Mouse (Mus musculus) erythroid progenitor cell, adult 5-6 weeks (primary cell): ENCODE measurements around the gene Cox8a. TPM values are rescaled to one million over a fixed set of nuclear protein-coding genes. Genes with fewer than 3 reads are reported as not detected.
A peak's percentile ranks its signal among the peaks of the same experiment; 100 is the strongest.

Experiments
- ATAC-seq: replicated peaks from 2 replicates; pipeline ENCODE4 v1.8.0; 2016; ENCODE audit warnings: moderate number of reproducible peaks, mild to moderate bottlenecking, moderate TSS enrichment, inconsistent platforms; ENCODE audit not compliant: poor library complexity, low FRiP score, severe bottlenecking
- total RNA-seq, 2 experiments: library from RNA; stranded (forward) in 1 of 2; stranded (reverse) in 1 of 2; fragments of 150-400 nt in 1 of 2; fragments of 186-747, 209-891 nt in 1 of 2; gene quantifications; 2 replicates each; pipeline versions ENCODE4 v1.2.3 to v1.2.4; 2015 to 2017; ENCODE audit warnings: low replicate concordance in 2 of 2

Gene Cox8a
- total RNA-seq, 2 experiments from 2014 or later: 226 to 241 TPM

DNA sequence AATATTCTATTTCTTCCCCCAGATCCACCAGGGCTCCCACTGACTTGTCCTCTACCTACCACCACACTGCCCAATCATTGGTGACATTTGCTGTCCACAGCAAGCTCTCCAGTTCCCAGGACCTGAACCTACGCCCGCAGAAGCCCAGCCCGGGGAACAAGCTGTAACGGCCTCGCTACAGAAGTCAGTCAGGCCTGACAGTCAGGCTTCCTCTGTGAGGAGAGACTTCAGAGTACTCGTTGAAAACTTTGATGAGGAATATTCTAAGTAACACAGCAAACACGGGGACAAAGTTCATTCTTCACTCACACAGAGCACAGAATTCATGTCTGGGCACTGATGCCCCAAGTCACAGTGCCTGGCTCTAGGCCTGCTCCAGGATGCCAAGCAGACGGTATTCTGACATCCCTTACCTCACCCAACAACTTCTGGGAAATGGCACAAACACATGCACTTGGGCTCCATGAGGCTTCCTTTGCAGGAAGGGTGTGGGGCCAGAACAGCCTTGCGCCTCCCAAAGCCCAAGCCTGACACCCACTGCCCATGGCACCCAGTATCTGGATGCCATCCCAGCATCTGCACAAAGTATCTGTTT, 7.8 kb upstream of the Cox8a start:
- no peak for ATAC-seq

DNA sequence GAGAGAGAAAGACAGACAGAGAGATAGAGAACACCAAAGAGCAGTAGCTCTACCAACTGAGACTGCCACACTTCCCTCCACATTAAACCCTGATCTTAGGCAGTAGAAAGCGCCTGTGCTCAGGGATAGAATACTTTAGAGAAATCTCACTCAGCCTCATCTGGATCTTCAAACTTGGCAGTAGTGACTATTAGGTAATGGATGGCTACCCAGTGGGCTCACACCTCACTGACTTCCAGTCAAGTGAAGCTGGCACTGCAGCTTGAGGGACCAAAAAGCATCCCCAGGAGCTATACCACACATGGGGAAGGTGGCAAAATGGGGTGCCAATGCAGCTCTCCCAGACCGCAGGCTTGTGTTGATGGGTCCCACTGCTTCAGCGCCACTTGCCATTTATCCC, 6.8 kb upstream of the Cox8a start:
- ATAC-seq: no peak

DNA sequence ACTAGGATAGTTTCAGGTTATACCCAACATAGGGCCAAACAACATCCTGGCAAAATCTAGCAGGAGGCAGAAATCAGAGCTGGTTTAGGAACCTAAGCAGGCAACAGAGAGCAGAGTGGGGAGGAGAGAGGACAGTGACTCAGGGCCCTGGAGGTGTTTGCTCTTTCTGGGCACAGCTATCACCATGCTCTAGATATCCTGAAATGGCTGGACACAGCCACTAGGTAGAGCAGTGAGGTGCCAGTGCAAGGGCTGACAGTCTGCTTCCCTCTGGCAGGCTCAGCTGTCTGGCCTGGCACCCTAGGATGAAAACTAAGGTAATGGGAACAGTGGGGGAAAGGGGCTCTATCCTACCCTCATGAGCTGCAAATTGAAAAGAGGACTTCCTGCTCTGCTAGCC, 6.1 kb upstream of the Cox8a start:
- no peak for ATAC-seq

DNA sequence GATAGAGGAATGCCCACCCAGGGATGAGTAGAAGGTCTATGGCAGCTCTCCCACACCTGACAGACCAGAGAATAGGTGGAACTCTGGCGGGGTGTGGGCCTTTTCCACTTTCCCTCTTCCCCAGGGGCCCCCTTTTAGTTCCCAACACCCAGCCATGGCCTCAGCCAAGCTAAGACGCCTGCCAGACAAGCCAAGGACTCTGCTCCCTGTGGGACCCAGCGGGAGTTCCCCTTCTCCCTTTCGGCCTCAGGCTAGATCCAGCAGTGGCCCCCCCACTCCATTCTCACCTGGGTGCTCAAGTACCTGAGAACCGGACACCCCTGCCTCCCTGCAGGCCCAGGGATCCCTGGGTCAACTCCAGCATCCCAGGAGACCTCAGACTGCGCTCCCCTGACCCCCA, 4.8 kb upstream of the Cox8a start:
- ATAC-seq: no peak

DNA sequence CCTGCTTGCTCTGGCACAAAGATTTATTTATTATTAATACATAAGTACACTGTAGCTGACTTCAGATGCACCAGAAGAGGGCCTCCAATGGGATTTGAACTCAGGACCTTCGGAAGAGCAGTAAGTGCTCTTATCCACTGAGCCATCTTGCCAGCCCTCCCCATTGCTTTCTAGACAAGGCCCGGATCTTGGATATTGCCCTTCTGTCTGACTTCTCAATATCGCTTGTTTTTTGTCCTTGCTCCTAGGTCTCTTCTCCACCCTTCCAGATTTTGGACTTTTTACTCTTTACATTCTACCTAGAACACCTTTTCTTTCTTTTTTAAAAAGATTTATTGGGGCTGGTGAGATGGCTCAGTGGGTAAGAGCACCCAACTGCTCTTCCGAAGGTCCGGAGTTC, 1.3 kb upstream of the Cox8a start:
- no peak for ATAC-seq

DNA sequence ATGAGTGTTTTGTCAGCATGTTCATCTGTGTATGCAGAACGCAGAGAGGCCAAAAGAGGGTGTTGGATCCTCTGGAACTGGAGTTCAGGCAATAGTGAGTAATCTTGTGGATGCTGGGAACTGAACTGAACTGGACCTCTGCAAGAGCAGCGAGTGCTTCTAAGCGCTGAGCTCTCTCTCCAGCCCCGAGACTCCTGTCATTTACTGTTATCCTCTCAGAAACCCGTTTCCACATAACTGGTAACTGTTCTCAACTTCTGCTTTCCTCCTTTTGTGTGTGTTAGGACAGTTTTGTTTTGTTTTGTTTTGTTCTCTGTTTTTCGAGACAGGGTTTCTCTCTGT, 481 bp upstream of the Cox8a start:
- peak; percentile 62 for ATAC-seq

DNA sequence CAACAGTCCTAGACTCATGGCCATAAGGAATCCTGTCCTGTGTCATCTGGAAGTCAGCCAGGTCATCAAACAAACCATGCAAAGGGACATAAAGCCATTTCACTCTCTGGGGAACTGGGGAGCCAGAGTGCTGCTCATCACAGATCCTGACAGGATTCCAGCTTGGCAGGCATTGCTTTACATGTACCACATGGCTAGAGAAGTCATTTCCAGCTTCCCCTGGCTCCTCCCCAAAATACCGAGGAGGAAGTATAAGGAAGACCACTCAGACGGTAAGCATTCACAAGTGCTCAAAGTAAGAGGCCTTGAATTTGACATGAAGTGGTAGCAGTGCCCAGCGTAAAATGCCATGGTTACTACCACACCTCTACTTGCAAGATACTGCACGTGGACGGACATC, 2.9 kb downstream of the Cox8a start:
- no peak for ATAC-seq

DNA sequence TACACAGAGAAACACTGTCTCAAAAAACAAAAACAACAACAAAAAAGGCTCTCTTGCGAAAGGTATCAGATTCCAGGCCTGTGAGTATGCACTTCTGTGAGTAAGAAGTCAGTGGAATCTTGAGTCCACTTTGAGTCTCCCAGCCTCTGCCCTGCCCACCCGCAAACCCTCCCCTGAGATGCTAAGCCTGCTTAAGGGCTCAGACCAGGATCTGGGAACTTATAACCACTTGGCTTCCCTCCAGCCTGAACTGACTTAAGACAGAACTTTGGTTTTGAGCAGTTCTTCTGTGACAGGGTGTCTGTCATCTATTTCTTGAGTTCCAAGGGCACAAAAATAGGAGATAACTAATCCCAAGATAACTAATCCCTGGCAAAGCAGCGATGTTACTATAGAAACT, 4.4 kb downstream of the Cox8a start:
- no peak for ATAC-seq

DNA sequence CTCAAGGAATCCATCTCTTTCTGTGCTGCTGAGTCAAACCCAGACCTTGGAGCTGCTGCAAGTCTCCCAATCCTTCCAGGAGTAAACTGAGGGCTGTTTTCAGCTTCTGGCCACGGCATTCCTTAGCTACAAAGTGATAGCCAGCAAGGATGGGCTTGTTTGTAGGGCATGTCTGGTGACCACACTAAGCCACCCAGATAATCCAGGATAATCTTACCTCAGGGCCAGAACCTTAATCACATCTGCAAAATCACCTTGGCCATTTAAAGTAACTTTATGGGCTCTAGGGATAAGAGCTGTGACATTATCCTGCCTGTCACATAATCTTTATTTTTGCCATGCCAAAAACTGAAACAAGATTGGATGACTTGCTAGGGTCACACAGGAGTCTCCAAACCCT, 5.2 kb downstream of the Cox8a start:
- no peak for ATAC-seq

DNA sequence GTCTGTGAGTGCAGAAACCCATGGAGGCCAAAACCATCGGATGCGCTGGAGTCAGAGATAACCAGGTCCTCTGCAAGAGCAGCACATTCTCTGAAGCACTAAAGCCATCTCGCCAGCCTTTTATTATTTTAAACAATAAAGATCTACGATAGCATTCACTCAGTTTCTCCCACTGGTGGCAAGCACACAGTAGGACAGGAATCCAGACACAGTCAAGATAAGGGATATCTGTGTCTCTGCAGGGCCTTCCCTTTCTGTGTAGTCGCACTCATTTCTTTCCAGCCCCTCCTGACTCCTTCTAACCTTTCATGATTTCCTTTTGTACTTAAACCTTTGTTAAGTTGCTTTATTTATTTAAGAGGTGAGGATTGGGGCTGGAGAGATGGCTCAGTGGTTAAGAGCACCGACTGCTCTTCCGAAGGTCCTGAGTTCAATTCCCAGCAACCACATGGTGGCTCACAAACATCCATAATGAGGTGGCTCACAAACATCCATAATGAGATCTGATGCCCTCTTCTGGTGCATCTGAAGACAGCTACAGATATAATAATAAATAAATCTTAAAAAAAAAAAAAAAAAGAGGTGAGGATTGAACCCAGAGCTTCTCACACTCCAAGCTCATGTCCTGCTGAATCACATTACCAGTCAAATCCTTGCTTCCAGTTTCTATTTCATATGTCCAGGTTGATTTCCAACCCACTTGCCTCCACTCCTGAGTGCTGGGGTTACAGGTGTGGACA, 7.3 kb downstream of the Cox8a start:
- no peak for ATAC-seq

DNA sequence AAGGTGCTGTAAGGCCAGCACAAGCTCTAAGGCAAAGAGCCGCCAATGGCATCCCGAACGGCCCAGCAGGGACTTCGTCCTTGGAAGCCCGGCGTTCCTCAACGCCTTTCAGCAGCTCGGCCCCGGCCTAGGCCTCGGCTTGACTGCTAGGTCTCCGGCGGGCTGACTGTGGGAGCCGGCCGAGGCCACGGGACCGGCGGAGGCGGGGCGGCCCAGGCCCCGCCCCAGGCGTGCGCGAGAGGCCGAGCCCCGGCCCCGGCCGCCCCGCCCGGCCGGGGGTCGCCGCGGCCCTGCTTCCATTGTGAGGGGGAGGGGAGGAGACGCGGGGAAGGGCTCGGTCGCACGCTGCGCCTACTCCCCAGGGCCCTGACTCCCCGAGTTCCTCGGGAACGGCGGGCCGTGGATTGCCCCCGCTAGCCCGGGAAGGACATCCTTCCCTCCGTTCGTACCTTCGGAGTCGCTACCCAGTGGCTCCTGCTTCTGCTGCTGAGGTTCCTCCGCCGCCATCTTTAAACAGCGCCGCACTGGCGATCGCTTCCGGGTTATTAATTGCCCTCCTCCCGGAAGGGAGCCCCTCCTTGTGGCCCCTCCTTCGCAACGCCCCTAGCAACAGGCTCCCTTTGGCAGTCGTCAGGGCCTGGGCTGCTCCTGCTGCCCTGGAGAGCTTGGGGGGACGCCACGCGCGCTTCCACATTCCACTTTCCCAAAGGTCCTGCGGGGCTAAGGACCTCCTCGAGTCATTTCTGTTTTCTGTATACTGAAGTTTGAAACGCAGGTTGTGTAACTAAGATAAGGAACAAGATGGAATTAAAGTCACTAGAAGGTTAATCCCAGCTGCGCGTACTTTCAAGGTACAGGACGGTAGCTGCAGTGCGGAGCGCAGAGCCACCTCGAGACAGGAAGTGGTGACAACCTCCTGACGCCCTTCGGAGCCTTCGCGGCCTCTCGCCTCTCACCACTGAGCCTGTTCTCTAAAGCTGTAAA, 11.4 kb downstream of the Cox8a start, which contains the start of gene Otub1:
TSS of gene Otub1 (minus strand) at position 564 of the 984 bp plus-strand sequence.
- peak; percentile 97 for ATAC-seq

DNA sequence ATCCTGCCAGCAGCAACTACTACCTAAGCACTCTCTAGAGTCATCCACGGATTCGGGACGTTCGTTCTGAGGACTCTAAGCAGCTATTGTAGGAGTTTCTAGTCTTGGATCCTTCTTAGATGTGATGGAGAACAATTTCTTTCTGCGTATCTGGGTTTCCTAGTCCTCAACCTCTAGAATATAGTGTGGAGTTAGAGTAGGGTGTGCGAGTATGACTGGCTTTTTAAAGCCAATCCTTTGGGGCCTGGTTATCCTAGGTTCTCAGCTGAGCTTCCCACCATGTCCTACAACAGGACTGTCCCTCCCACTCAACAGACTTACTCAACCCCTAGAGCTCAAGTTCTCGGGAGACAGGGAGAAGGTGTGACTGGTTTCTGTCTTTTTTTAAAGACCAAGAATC, 12.1 kb downstream of the Cox8a start:
- no peak for ATAC-seq

DNA sequence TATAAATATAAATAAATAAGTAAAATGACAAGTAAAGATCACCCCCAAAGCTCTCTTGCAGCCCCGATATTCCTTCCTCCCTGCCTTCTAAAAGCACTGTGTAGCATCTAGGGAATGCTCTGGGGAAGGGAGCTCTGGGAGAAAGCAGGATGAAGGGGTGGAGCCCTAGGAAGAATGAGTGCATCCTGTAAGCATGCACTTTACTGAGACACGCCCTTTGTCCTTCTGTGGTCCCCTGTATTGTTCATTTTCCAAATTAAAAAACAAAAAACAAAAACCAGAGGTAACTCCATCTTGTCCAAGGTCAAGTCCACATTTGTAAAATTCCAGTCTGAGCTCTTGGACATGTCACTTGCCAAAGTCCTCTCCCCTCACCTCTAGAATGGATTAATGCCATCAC, 12.5 kb downstream of the Cox8a start:
- no peak for ATAC-seq

DNA sequence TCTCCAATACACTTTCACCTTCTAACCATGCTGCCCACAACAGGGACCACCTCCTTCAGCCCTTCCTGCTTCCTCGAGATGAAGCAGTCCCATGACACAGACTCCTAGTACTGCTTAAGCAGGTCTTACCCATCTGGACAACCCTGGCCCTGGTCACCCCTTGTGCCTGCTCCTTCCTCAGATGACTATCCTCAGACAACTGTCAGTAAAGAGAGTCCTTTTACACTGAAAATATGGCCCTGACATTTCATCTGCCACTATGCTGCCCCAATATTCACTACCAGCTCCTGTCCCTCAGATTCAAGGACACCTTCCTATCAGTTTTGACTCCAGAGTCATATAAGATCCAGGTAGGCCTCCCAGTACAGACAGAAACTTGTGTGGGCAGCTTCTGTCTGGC, 17.0 kb downstream of the Cox8a start:
- no peak for ATAC-seq

DNA sequence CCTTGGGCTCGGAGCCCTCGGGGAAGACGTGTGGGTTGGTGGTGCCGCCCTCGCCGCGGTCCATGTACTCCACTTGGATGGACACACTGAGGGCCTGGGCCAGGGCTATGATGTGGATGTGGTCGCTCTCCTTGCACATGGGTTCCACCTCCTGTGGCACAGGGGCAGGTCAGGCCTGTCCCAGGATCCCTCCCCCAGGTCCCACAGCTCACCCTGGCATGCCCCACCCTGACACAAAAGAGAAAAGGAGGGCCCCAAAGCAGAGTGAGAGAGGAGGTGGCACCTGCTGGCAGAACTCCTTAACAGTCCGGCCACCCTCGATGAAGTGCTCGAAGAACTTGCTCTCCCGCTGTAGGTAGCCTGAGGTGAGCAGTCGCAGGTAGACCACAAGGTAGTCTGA, 18.3 kb downstream of the Cox8a start:
- ATAC-seq: no peak

DNA sequence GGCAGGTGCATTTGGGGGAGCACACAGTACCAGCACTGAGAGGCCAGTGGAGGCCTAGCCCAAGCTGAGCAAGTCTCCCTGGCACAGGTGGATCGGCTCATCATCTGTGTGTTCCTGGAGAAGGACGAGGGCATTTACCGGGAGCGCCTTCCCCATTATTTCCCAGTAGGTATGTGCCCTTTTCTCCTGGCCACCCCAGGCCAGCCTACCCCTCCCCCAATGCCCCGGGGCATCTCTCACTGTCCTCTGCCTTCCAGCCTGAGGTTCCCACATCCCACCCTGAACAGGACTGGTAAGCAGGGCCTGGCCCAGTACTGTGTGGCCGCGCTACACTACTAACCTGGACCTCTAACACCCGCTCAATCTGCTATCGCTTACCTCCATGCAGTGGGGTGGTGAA, 20.0 kb downstream of the Cox8a start:
- no peak for ATAC-seq

DNA sequence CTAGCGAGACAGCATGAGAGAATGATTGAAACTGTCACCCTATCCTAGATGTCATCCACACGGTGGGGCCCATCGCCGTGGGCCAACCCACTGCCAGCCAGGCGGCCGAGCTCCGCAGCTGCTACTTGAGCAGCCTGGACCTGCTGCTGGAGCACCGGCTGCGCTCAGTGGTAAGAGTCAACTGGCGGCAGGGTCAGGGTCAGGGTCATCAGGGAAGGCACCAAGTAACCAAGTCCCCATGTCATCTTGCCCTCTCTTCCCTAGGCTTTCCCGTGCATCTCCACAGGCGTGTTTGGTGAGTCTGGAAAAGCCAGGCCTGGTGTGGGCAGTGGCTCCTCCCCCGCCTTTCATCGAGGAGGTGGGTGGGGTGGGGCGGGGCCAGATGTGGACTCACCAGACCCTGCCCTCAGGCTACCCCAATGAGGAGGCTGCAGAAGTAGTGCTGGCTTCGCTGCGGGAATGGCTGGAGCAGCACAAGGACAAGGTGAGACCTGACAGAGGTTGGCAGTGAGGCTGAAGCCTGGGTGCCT, 20.6 kb downstream of the Cox8a start:
- no peak for ATAC-seq

DNA sequence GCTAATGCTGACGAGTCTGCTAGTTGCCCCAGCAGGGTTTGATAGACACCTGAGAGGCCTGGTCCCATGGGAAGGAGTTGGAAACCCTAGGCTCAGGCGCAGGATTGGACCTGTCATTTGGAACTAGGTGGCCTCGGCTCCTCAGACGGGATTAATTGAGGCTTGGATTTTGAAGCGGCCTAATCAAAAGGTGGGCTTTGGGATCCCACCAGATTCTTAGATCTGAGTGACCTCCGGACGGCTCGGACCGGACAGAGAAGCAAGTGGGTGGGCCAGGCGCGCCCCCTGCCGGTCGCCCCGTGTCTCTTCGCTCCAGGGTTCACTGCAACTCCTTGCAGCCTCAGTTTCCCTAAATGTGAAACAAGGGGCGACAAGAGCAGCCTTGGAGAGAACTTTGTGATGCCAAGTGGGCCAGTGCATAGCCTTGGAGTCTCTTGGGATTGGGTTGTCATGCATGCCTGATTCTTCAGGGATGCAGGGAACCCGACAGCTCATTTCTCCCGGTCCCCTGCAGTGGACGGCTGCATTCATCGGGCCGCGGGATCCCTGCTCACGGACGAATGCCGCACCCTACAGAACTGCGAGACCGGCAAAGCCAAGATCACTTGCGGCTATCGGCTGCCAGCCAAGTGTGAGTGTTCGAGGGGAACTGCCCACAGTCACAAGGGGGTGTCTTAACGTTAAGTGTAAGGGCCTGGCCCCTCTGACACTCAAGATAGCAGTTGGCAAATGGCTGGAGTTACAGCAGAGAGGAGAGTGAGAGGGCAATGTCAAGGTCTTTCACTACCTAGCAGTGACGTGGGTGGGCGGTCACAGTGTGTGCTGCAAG, 21.3 kb downstream of the Cox8a start:
- ATAC-seq: 0 out of 2 replicates have a peak, but pooled peaks have one; percentile 58

DNA sequence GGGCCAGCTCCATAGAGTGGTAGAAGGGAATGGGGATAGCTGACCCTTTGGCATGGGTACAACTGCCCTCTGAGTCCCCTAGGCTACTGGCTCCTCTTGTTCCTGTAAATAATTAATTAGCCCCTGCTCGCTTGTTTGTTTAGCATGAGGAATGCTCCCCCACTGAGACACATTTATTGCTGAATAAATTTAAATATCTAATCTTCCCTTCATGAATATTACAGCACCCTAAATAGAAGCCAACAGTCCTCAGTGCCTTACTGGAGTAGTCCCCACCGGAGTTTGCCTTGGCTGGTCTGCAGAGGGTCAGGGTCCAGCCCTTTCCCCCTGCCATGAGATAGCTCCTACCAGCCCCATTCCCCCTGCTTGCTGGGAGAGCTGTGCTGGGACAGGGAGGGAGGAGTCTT, 24.9 kb downstream of the Cox8a start:
- no peak for ATAC-seq

DNA sequence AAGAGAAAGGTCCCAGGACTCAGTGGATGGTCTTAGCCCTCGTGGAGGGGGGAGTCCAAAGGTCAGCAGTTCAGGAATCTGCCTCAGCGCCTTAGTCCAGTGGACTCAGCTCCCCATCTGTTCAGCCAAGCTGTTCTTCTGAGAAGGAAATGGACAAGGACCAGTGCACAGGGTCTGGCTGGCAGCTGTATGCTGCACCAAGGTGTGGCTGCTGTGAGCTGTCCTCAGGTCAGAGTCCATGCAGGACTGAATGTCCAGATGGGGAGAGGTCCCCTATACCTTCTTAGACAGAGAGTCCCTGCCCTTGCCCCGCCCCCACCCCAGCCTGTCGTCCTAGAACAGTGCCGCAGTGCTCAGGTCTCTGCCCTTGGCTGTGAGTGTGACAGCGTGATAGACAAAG, 25.8 kb downstream of the Cox8a start:
- ATAC-seq: no peak
